Mouse (Mus musculus): Measurements from ENCODE around the gene Nop53. TPM values are rescaled to one million over a fixed set of nuclear protein-coding genes. Genes with fewer than 3 reads are reported as not detected.
"Not testable (repeated sequence)": the region's sequence is repeated elsewhere in the genome, so short reads cannot be mapped to it uniquely, and the experiment has no call there.

The Nop53 gene
- polyA plus RNA-seq, 1 experiment from 2014 or later = 139 TPM

DNA sequence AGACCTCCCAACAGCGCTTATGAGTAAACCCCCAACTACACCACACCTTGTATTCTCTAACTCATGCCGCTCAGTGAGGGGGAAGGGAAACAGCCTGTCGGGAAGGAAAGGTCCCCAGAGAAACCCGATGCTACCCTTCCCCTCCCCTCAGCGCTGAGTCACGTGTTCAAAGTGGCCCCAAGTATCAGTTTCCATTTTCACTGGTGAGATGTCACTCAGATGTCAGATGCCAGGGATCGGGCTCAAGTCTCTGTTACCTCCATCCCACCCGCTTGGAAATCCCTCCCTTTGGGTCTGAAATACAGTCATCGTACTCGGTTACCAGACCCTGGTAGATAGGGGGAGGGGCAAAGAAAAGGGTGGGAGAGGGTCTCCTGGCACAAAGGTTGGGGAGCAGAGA lies 24.1 kb downstream of the Nop53 start:
- 1% methylated on average over 10 of the region's 10 CpGs for WGBS
- Histone ChIP-seq H3K9ac (ENCODE audit: low read length) (peak overlapping the region; percentile 84), H3K36me3 (ENCODE audit: control insufficient read depth, insufficient read depth, low read length) (peaks cover 6% of the 10 kb centered on the region; the same call in 1 of the 2 replicates), H3K4me1 (replicated peaks; ENCODE audit: control insufficient read depth, insufficient read depth) (peaks cover 6% of the 10 kb centered on the region; the same call in 1 of the 2 replicates), H3K9me3 (ENCODE audit: control insufficient read depth, low read length) (no peaks in the 10 kb centered on the region), H3K4me3 (ENCODE audit: low read depth, low read length) (peak overlapping the region; percentile 66), H3K27ac (replicated peaks) (peak overlapping the region; percentile 87), H3K27me3 (ENCODE audit: control insufficient read depth, insufficient read depth, low read length) (no peaks in the 10 kb centered on the region), H3K4me2 (replicated peaks; ENCODE audit: low read depth) (peak overlapping the region; percentile 76)
- no peak for TF ChIP-seq EP300 (optimal IDR thresholded peaks at IDR 0.05)
- TF ChIP-seq CTCF (IDR thresholded peaks at IDR 0.05; ENCODE audit: low read depth) = no peak
- peak; percentile 46 for ATAC-seq (ENCODE audit: low FRiP score, low TSS enrichment)
- peak; percentile 54 for DNase-seq (ENCODE audit: low spot score)

DNA sequence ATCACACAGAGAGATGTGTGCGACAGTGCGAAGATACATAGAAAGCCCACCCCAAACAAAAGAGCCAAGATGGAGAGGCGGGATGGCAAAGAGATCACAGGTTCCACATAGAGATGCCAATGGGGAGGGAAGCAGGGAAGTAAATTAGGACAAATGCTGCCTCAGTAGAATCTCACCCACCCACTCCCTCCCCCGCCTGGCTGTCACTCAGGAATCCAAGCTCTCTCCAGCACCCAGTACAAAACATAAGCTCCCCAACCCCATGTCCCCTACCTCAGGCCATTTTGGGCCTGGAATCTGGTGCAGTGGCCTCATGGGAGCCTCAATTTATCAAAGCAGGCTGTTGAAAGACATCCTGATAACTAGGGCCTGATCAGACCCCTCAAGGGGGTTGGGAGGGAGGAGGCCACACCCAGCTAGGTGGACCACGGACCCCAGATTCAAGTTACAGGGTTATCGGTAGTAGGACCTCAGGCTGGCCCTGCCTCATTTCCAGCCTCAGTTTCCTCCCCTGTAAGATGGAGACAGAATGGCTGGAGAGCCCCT lies 25.2 kb downstream of the Nop53 start:
- WGBS = 87% methylated on average over 6 of the region's 6 CpGs
- no peaks in the 10 kb centered on the region for H3K9me3 ChIP-seq (ENCODE audit: control insufficient read depth, low read length)
- DNase-seq (ENCODE audit: low spot score) (no peak), ATAC-seq (ENCODE audit: low FRiP score, low TSS enrichment) (no peak)
- no peaks in the 10 kb centered on the region for H3K27me3 ChIP-seq (ENCODE audit: control insufficient read depth, insufficient read depth, low read length)
- H3K4me3 ChIP-seq (ENCODE audit: low read depth, low read length) = peak overlapping the region; percentile 66
- H3K9ac ChIP-seq (ENCODE audit: low read length) = peak overlapping the region; percentile 84; the same call in 1 of the 2 replicates
- H3K36me3 ChIP-seq (ENCODE audit: control insufficient read depth, insufficient read depth, low read length) = peaks cover 6% of the 10 kb centered on the region; the same call in 1 of the 2 replicates
- peaks cover 6% of the 10 kb centered on the region; the same call in 1 of the 2 replicates for H3K4me1 ChIP-seq (replicated peaks; ENCODE audit: control insufficient read depth, insufficient read depth)
- 0 out of 2 replicates have a peak overlapping the region, but pooled peaks have one; percentile 2 for H3K27ac ChIP-seq (replicated peaks)
- H3K4me2 ChIP-seq (replicated peaks; ENCODE audit: low read depth) = peak overlapping the region; percentile 76
- TF ChIP-seq EP300 (optimal IDR thresholded peaks at IDR 0.05) (no peak), CTCF (IDR thresholded peaks at IDR 0.05; ENCODE audit: low read depth) (no peak)

DNA sequence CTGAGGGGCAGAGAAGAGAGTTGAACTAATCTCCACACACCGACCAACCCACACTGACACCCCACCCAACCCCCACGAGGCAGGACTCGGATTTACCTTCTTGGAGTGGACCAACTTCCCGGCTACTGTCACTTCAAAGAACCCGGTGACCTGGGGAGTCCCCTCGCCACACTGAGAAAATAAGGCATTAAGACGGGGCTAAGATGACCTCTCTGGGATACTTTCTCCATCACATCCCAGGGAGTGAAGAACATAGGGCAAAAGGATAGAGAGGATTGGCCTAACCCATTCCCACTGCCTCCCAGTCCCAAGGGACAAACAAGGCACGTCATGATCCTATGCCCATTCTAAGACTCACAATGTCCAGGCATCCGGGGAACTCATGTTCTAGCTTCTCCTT lies 25.9 kb downstream of the Nop53 start:
- 95% methylated on average over 9 of the region's 9 CpGs for WGBS
- no peak overlapping the region for H3K4me3 ChIP-seq (ENCODE audit: low read depth, low read length)

DNA sequence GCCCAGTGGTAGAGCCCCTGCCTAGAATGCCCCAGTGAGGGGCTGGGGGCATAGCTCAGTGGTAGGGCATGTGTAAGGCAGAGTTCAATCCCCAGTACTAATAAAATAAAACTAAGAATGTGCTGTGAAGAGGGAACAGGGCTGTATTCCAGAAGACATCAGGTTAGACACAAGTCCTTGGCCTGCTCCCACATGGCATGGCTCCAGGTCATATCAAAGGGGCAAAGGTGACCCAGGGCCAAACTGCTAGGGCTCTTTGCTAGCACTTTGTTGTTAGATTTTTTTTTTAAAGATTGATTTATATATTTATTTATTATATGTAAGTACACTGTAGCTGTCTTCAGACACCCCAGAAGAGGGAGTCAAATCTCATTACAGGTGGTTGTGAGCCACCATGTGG lies 27.5 kb downstream of the Nop53 start:
- ATAC-seq (ENCODE audit: low FRiP score, low TSS enrichment) (no peak), DNase-seq (ENCODE audit: low spot score) (no peak)

More for the DNA sequence above, 25.9 kb downstream of the Nop53 start:
- Histone ChIP-seq H3K27ac (replicated peaks) (no peak overlapping the region), H3K9ac (ENCODE audit: low read length) (no peak overlapping the region), H3K36me3 (ENCODE audit: control insufficient read depth, insufficient read depth, low read length) (peaks cover 6% of the 10 kb centered on the region; the same call in 1 of the 2 replicates), H3K9me3 (ENCODE audit: control insufficient read depth, low read length) (no peaks in the 10 kb centered on the region), H3K4me2 (replicated peaks; ENCODE audit: low read depth) (0 out of 2 replicates have a peak overlapping the region, but pooled peaks have one; percentile 76), H3K4me1 (replicated peaks; ENCODE audit: control insufficient read depth, insufficient read depth) (peaks cover 6% of the 10 kb centered on the region; the same call in 1 of the 2 replicates), H3K27me3 (ENCODE audit: control insufficient read depth, insufficient read depth, low read length) (no peaks in the 10 kb centered on the region)
- no peak for DNase-seq (ENCODE audit: low spot score)
- no peak for ATAC-seq (ENCODE audit: low FRiP score, low TSS enrichment)
- TF ChIP-seq CTCF (IDR thresholded peaks at IDR 0.05; ENCODE audit: low read depth) (no peak), EP300 (optimal IDR thresholded peaks at IDR 0.05) (no peak)

DNA sequence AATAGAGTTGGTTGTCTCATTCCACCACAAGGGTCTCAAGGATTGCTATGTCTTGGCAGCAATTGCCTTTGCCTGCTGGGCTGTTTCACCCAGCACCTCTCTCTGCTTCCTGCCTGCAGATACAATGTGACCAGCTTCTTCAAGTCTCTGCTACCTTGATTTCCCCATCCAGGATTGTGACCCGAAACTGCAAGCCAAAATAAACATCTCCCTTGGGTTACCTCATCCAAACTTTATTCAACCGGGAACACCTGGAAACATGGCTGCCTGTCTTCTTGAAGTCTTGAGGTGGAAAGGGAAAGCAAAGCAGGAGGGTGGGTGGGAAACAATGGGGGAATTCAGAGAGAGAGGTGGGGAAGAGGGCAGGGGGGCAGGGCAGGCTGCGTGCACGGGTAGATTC lies 28.9 kb downstream of the Nop53 start:
- Histone ChIP-seq H3K9me3 (ENCODE audit: control insufficient read depth, low read length) (no peaks in the 10 kb centered on the region), H3K9ac (ENCODE audit: low read length) (no peak overlapping the region), H3K4me3 (ENCODE audit: low read depth, low read length) (no peak overlapping the region), H3K27me3 (ENCODE audit: control insufficient read depth, insufficient read depth, low read length) (no peaks in the 10 kb centered on the region), H3K4me1 (replicated peaks; ENCODE audit: control insufficient read depth, insufficient read depth) (peaks cover 6% of the 10 kb centered on the region; the same call in 1 of the 2 replicates), H3K36me3 (ENCODE audit: control insufficient read depth, insufficient read depth, low read length) (peaks cover 6% of the 10 kb centered on the region; the same call in 1 of the 2 replicates), H3K27ac (replicated peaks) (no peak overlapping the region), H3K4me2 (replicated peaks; ENCODE audit: low read depth) (no peak overlapping the region)
- DNase-seq (ENCODE audit: low spot score) = no peak
- ATAC-seq (ENCODE audit: low FRiP score, low TSS enrichment) = no peak
- 66% methylated on average over 4 of the region's 4 CpGs for WGBS
- TF ChIP-seq EP300 (optimal IDR thresholded peaks at IDR 0.05) (no peak), CTCF (IDR thresholded peaks at IDR 0.05; ENCODE audit: low read depth) (no peak)

More for the DNA sequence above, 27.5 kb downstream of the Nop53 start:
- TF ChIP-seq EP300 (optimal IDR thresholded peaks at IDR 0.05) (no peak), CTCF (IDR thresholded peaks at IDR 0.05; ENCODE audit: low read depth) (no peak)
- Histone ChIP-seq H3K9ac (ENCODE audit: low read length) (no peak overlapping the region), H3K27ac (replicated peaks) (no peak overlapping the region), H3K36me3 (ENCODE audit: control insufficient read depth, insufficient read depth, low read length) (peaks cover 6% of the 10 kb centered on the region; the same call in 1 of the 2 replicates), H3K4me3 (ENCODE audit: low read depth, low read length) (no peak overlapping the region), H3K4me2 (replicated peaks; ENCODE audit: low read depth) (no peak overlapping the region), H3K9me3 (ENCODE audit: control insufficient read depth, low read length) (no peaks in the 10 kb centered on the region), H3K27me3 (ENCODE audit: control insufficient read depth, insufficient read depth, low read length) (no peaks in the 10 kb centered on the region), H3K4me1 (replicated peaks; ENCODE audit: control insufficient read depth, insufficient read depth) (peaks cover 6% of the 10 kb centered on the region; the same call in 1 of the 2 replicates)

- 66% methylated on average over 3 of the region's 3 CpGs for WGBS
- ATAC-seq (ENCODE audit: low FRiP score, low TSS enrichment) = no peak
- no peak overlapping the region for H3K4me3 ChIP-seq (ENCODE audit: low read depth, low read length)
- H3K27me3 ChIP-seq (ENCODE audit: control insufficient read depth, insufficient read depth, low read length) = no peaks in the 10 kb centered on the region
- no peak overlapping the region for H3K9ac ChIP-seq (ENCODE audit: low read length)
- DNase-seq (ENCODE audit: low spot score) = no peak
- no peaks in the 10 kb centered on the region for H3K9me3 ChIP-seq (ENCODE audit: control insufficient read depth, low read length)
- H3K27ac ChIP-seq (replicated peaks) = no peak overlapping the region
- TF ChIP-seq EP300 (optimal IDR thresholded peaks at IDR 0.05) (no peak), CTCF (IDR thresholded peaks at IDR 0.05; ENCODE audit: low read depth) (no peak)
- no peak overlapping the region for H3K4me2 ChIP-seq (replicated peaks; ENCODE audit: low read depth)
- H3K36me3 ChIP-seq (ENCODE audit: control insufficient read depth, insufficient read depth, low read length) = peaks cover 6% of the 10 kb centered on the region; the same call in 1 of the 2 replicates
- peaks cover 6% of the 10 kb centered on the region; the same call in 1 of the 2 replicates for H3K4me1 ChIP-seq (replicated peaks; ENCODE audit: control insufficient read depth, insufficient read depth)
These were observed 29.6 kb downstream of the Nop53 start for GRCm38 (mm10) chr7:15916134-15916723.

- 93% methylated on average over 4 of the region's 4 CpGs for WGBS
- not testable (repeated sequence) for H3K36me3 ChIP-seq (ENCODE audit: control insufficient read depth, insufficient read depth, low read length); H3K27me3 ChIP-seq (ENCODE audit: control insufficient read depth, insufficient read depth, low read length); H3K9ac ChIP-seq (ENCODE audit: low read length); H3K4me2 ChIP-seq (replicated peaks; ENCODE audit: low read depth); H3K9me3 ChIP-seq (ENCODE audit: control insufficient read depth, low read length); H3K4me1 ChIP-seq (replicated peaks; ENCODE audit: control insufficient read depth, insufficient read depth); H3K4me3 ChIP-seq (ENCODE audit: low read depth, low read length); H3K27ac ChIP-seq (replicated peaks); ATAC-seq (ENCODE audit: low FRiP score, low TSS enrichment); DNase-seq (ENCODE audit: low spot score)
These were observed 30.2 kb downstream of the Nop53 start for GRCm38 (mm10) chr7:15915695-15916094.
